In genomic region chr5:125390906-125391477, GRCm38 (mm10) we compare ENCODE assay signal across 8 mouse cellular contexts. TPM values are rescaled to one million over a fixed set of nuclear protein-coding genes. Genes with fewer than 3 reads are reported as not detected.
A peak's percentile ranks its signal among the peaks of the same experiment; 100 is the strongest.
DNase-seq lines count a peak whose midpoint lies in the region; ATAC-seq and TF ChIP-seq lines count a peak whose summit lies in the region.

No protein-coding gene starts in this region.

- H3K27me3 ChIP-seq in forebrain, embryonic 10.5 days (ENCODE audit: poor library complexity, severe bottlenecking), result no peaks in the 10 kb centered on the region
- H3K27me3 ChIP-seq in forebrain, embryonic 14.5 days (replicated peaks; ENCODE audit: control insufficient read depth, insufficient read depth, low read length), result no peaks in the 10 kb centered on the region
- H3K27me3 ChIP-seq in liver, adult 2 months (ENCODE audit: control insufficient read depth, insufficient read depth, low read length), result no peaks in the 10 kb centered on the region
- no peaks in the 10 kb centered on the region for H3K27me3 ChIP-seq in heart, embryonic 15.5 days
- H3K27me3 ChIP-seq in midbrain, embryonic 13.5 days, result no peaks in the 10 kb centered on the region

- H3K9me3 ChIP-seq in forebrain, embryonic 10.5 days, result no peaks in the 10 kb centered on the region
- H3K9me3 ChIP-seq in forebrain, embryonic 14.5 days (replicated peaks; ENCODE audit: control insufficient read depth, low read length), result no peaks in the 10 kb centered on the region
- H3K9me3 ChIP-seq in heart, embryonic 15.5 days (replicated peaks), result no peaks in the 10 kb centered on the region
- no peaks in the 10 kb centered on the region for H3K9me3 ChIP-seq in midbrain, embryonic 13.5 days

- 89% methylated on average over 3 of the region's 3 CpGs for WGBS in forebrain, embryonic 10.5 days
- WGBS in forebrain, embryonic 14.5 days, result 96% methylated on average over 3 of the region's 3 CpGs
- 83% methylated on average over 3 of the region's 3 CpGs for WGBS in liver, adult 2 months
- 85% methylated on average over 3 of the region's 3 CpGs for WGBS in heart, embryonic 15.5 days
- 94% methylated on average over 3 of the region's 3 CpGs for WGBS in midbrain, embryonic 13.5 days

- H3K27ac ChIP-seq in forebrain, embryonic 10.5 days, result peak overlapping the region; percentile 96; the same call in 1 of the 2 replicates
- H3K27ac ChIP-seq in forebrain, embryonic 14.5 days (ENCODE audit: low read depth, low read length), result no peak overlapping the region
- peak overlapping the region; percentile 97 for H3K27ac ChIP-seq in liver, adult 2 months (replicated peaks; ENCODE audit: insufficient read depth, low read depth, low read length)
- H3K27ac ChIP-seq in heart, embryonic 15.5 days, result peak overlapping the region; percentile 97
- 0 out of 2 replicates have a peak overlapping the region, but pooled peaks have one; percentile 14 for H3K27ac ChIP-seq in midbrain, embryonic 13.5 days

- no peak overlapping the region for H3K4me3 ChIP-seq in forebrain, embryonic 10.5 days
- no peak overlapping the region for H3K4me3 ChIP-seq in forebrain, embryonic 14.5 days (ENCODE audit: low read depth, low read length)
- H3K4me3 ChIP-seq in liver, adult 2 months (ENCODE audit: insufficient read depth, low read depth, low read length), result no peak overlapping the region
- no peak overlapping the region for H3K4me3 ChIP-seq in heart, embryonic 15.5 days
- no peak overlapping the region for H3K4me3 ChIP-seq in midbrain, embryonic 13.5 days (replicated peaks)

- peaks cover 49% of the 10 kb centered on the region for H3K4me1 ChIP-seq in forebrain, embryonic 10.5 days
- peaks cover 26% of the 10 kb centered on the region for H3K4me1 ChIP-seq in forebrain, embryonic 14.5 days (ENCODE audit: control insufficient read depth, insufficient read depth, low read length)
- H3K4me1 ChIP-seq in liver, adult 2 months (ENCODE audit: control insufficient read depth, insufficient read depth, low read length), result peaks cover 16% of the 10 kb centered on the region
- H3K4me1 ChIP-seq in heart, embryonic 15.5 days (replicated peaks), result peaks cover 46% of the 10 kb centered on the region
- peaks cover 39% of the 10 kb centered on the region for H3K4me1 ChIP-seq in midbrain, embryonic 13.5 days (replicated peaks)

- H3K79me2 ChIP-seq in liver, adult 2 months (ENCODE audit: control insufficient read depth, insufficient read depth, low read length), result peaks cover 12% of the 10 kb centered on the region

- no peak for TF ChIP-seq CTCF in liver, adult 2 months (IDR thresholded peaks at IDR 0.05; ENCODE audit: low read depth, low read length)

- no peak for ATAC-seq in forebrain, embryonic 14.5 days
- no peak for ATAC-seq in heart, embryonic 15.5 days (replicated peaks; ENCODE audit: insufficient number of reproducible peaks, insufficient read depth, low FRiP score, low read depth)
- ATAC-seq in midbrain, embryonic 13.5 days, result no peak

- no peak overlapping the region for H3K4me2 ChIP-seq in forebrain, embryonic 14.5 days (ENCODE audit: low read length)
- peak overlapping the region; percentile 39; the same call in 1 of the 2 replicates for H3K4me2 ChIP-seq in heart, embryonic 15.5 days
- H3K4me2 ChIP-seq in midbrain, embryonic 13.5 days (replicated peaks), result no peak overlapping the region

- no peak overlapping the region for H3K9ac ChIP-seq in forebrain, embryonic 14.5 days (ENCODE audit: low read length)
- peak overlapping the region; percentile 32; the same call in 1 of the 2 replicates for H3K9ac ChIP-seq in liver, adult 2 months (ENCODE audit: low read depth, low read length)
- H3K9ac ChIP-seq in heart, embryonic 15.5 days, result peak overlapping the region; percentile 25; the same call in 1 of the 2 replicates
- H3K9ac ChIP-seq in midbrain, embryonic 13.5 days (replicated peaks), result no peak overlapping the region

- no peak for DNase-seq in forebrain, embryonic 10.5 days (ENCODE audit: extremely low spot score, low spot score)
- no peak for DNase-seq in forebrain, embryonic 14.5 days (ENCODE audit: low spot score)
- no peak for DNase-seq in liver, adult 2 months (ENCODE audit: extremely low read depth, low read depth, low spot score)
- no peak for DNase-seq in liver
- no peak for DNase-seq in T-cell, adult 2 months (ENCODE audit: low spot score)
- no peak for DNase-seq in right cerebral cortex, adult 18-20 months

- no peak for TF ChIP-seq POLR2A in liver, adult 2 months (IDR thresholded peaks at IDR 0.05; ENCODE audit: extremely low read depth, insufficient read depth, low read length)

- peaks cover 14% of the 10 kb centered on the region for H3K36me3 ChIP-seq in forebrain, embryonic 10.5 days (replicated peaks)
- H3K36me3 ChIP-seq in forebrain, embryonic 14.5 days (ENCODE audit: control insufficient read depth, insufficient read depth, low read length), result peaks cover 7% of the 10 kb centered on the region; the same call in 1 of the 2 replicates
- H3K36me3 ChIP-seq in liver, adult 2 months (ENCODE audit: control insufficient read depth, insufficient read depth, low read length), result peaks cover 11% of the 10 kb centered on the region
- H3K36me3 ChIP-seq in heart, embryonic 15.5 days, result peaks cover under 1% of the 10 kb centered on the region; the same call in 1 of the 2 replicates
- peaks cover under 1% of the 10 kb centered on the region for H3K36me3 ChIP-seq in midbrain, embryonic 13.5 days

RNA-seq across cellular contexts. Expression of gene Ubc, which starts 1.0 kb away (rescaled TPM):
- 931 and 967 TPM in 2 replicates for polyA plus RNA-seq in forebrain, embryonic 10.5 days (2016; fragmentation: Nextera tagmentation; extraction: Ambion mirVana)
- polyA plus RNA-seq in forebrain, embryonic 14.5 days (2014; fragmentation: Nextera tagmentation; extraction: Ambion mirVana), result 981 and 1,199 TPM in 2 replicates
- 634 and 1,049 TPM in 2 replicates for total RNA-seq in liver, adult 2 months (2014; rRNA removed)
- polyA plus RNA-seq in liver, adult 2 months (2012; rRNA removed), result 990 and 1,297 TPM in 2 replicates
- 782 and 963 TPM in 2 replicates for polyA plus RNA-seq in heart, embryonic 15.5 days (2015; fragmentation: Nextera tagmentation; extraction: Ambion mirVana)
- 1,275 and 1,322 TPM in 2 replicates for polyA plus RNA-seq in midbrain, embryonic 13.5 days (2015; fragmentation: Nextera tagmentation; extraction: Ambion mirVana)

RNA-seq across cellular contexts. Expression of gene Gm10382, which starts 1.9 kb away (rescaled TPM):
- polyA plus RNA-seq in forebrain, embryonic 10.5 days (2016; fragmentation: Nextera tagmentation; extraction: Ambion mirVana), result 0.21 and 0.38 TPM in 2 replicates
- 0.33 TPM in 1 of 2 replicates, not detected in the other for polyA plus RNA-seq in forebrain, embryonic 14.5 days (2014; fragmentation: Nextera tagmentation; extraction: Ambion mirVana)
- 0.13 TPM in 1 of 2 replicates, not detected in the other for total RNA-seq in liver, adult 2 months (2014; rRNA removed)
- polyA plus RNA-seq in liver, adult 2 months (2012; rRNA removed), result 0.16 and 0.24 TPM in 2 replicates
- 0.30 and 0.48 TPM in 2 replicates for polyA plus RNA-seq in heart, embryonic 15.5 days (2015; fragmentation: Nextera tagmentation; extraction: Ambion mirVana)
- polyA plus RNA-seq in midbrain, embryonic 13.5 days (2015; fragmentation: Nextera tagmentation; extraction: Ambion mirVana), result 0.39 and 0.89 TPM in 2 replicates

RNA-seq across cellular contexts. Expression of gene Dhx37, which starts 42.9 kb away (rescaled TPM):
- polyA plus RNA-seq in forebrain, embryonic 10.5 days (2016; fragmentation: Nextera tagmentation; extraction: Ambion mirVana), result 21.4 and 22.2 TPM in 2 replicates
- polyA plus RNA-seq in forebrain, embryonic 14.5 days (2014; fragmentation: Nextera tagmentation; extraction: Ambion mirVana), result 4.7 and 7.0 TPM in 2 replicates
- total RNA-seq in liver, adult 2 months (2014; rRNA removed), result 3.8 and 5.6 TPM in 2 replicates
- 12.0 and 14.0 TPM in 2 replicates for polyA plus RNA-seq in liver, adult 2 months (2012; rRNA removed)
- 7.0 and 10.4 TPM in 2 replicates for polyA plus RNA-seq in heart, embryonic 15.5 days (2015; fragmentation: Nextera tagmentation; extraction: Ambion mirVana)
- 12.1 and 13.2 TPM in 2 replicates for polyA plus RNA-seq in midbrain, embryonic 13.5 days (2015; fragmentation: Nextera tagmentation; extraction: Ambion mirVana)

RNA-seq across cellular contexts. Expression of gene Scarb1, which starts 50.1 kb away (rescaled TPM):
- polyA plus RNA-seq in forebrain, embryonic 10.5 days (2016; fragmentation: Nextera tagmentation; extraction: Ambion mirVana), result 51.3 and 54.5 TPM in 2 replicates
- polyA plus RNA-seq in forebrain, embryonic 14.5 days (2014; fragmentation: Nextera tagmentation; extraction: Ambion mirVana), result 17.6 and 21.7 TPM in 2 replicates
- 72.4 and 108 TPM in 2 replicates for total RNA-seq in liver, adult 2 months (2014; rRNA removed)
- 189 and 223 TPM in 2 replicates for polyA plus RNA-seq in liver, adult 2 months (2012; rRNA removed)
- 54.8 and 68.1 TPM in 2 replicates for polyA plus RNA-seq in heart, embryonic 15.5 days (2015; fragmentation: Nextera tagmentation; extraction: Ambion mirVana)
- 22.1 and 22.8 TPM in 2 replicates for polyA plus RNA-seq in midbrain, embryonic 13.5 days (2015; fragmentation: Nextera tagmentation; extraction: Ambion mirVana)

RNA-seq across cellular contexts. Expression of gene Bri3bp, which starts 50.4 kb away (rescaled TPM):
- 56.5 and 57.6 TPM in 2 replicates for polyA plus RNA-seq in forebrain, embryonic 10.5 days (2016; fragmentation: Nextera tagmentation; extraction: Ambion mirVana)
- 26.0 and 29.1 TPM in 2 replicates for polyA plus RNA-seq in forebrain, embryonic 14.5 days (2014; fragmentation: Nextera tagmentation; extraction: Ambion mirVana)
- 7.7 and 8.8 TPM in 2 replicates for total RNA-seq in liver, adult 2 months (2014; rRNA removed)
- 18.3 and 23.0 TPM in 2 replicates for polyA plus RNA-seq in liver, adult 2 months (2012; rRNA removed)
- polyA plus RNA-seq in heart, embryonic 15.5 days (2015; fragmentation: Nextera tagmentation; extraction: Ambion mirVana), result 36.5 and 40.7 TPM in 2 replicates
- 28.2 and 29.6 TPM in 2 replicates for polyA plus RNA-seq in midbrain, embryonic 13.5 days (2015; fragmentation: Nextera tagmentation; extraction: Ambion mirVana)

Comparison
In these comparisons a context has a peak if more than half of its experiments do, and no peak if none do; other contexts are left out.
1. H3K9ac ChIP-seq: peak in liver, adult 2 months (single experiment) and heart, embryonic 15.5 days (single experiment); none in forebrain, embryonic 14.5 days (single experiment) and midbrain, embryonic 13.5 days (single experiment).